Mouse (Mus musculus): ENCODE data around the gene Zfp770.
"Not testable (repeated sequence)": the region's sequence is repeated elsewhere in the genome, so short reads cannot be mapped to it uniquely, and the experiment has no call there.

The Zfp770 gene

DNA sequence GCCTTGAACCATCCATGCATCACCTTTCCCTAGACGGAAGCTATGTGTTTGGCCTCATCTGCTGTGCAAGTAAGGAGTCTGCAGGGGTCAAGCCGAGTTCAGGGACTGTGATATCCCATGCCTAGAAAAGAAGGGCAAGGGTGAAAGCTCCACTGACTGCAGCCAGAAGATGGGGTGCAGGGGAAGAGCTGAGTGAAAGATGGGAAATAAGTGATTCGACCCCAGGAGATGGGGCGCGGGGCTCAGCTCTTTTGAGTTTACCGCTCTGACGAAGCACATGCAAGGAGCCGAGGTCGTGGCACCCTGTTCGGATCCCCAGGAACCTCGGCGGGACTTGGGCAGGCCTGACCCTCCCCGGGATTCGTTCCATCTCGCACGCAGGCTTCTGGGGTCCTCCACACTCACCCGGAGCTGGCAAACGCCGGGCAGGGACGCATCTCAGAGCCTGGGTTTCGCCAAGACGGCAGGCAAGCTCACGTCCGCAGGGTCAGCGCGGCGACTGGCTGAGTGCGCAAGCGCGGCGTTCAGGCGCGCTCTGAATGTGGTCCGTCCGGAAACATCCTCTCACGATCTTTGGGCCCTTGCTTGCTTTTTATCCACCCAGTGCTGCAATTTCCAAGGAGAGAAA is at the start of gene Zfp770:
Zfp770 (minus strand) TSS at position 538 of the 628 bp plus-strand sequence.
- DNase-seq (ENCODE audit: low spot score in 2 of 2): peak; percentile 75 to 77

DNA sequence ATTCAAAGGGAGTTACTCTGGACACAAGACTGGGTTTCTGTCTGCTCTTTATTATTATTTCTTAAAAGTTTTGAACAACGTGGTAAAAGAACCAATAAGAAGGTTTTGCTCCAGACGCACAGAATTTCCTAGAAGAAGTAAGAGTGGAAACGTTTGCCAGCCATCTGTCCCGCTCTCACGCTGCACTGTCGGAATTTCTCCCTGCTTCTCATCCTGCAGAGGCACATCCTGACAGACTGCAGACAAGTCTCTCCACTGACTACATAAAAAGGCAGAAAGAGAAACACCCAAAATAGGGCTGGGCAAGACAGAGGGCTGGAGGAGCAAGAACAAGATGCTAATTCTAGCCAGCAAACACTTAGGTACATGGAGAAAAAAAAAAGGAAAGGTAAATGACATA is 48.2 kb upstream of the Zfp770 start:
- DNase-seq (ENCODE audit: low spot score in 2 of 2): no peak

DNA sequence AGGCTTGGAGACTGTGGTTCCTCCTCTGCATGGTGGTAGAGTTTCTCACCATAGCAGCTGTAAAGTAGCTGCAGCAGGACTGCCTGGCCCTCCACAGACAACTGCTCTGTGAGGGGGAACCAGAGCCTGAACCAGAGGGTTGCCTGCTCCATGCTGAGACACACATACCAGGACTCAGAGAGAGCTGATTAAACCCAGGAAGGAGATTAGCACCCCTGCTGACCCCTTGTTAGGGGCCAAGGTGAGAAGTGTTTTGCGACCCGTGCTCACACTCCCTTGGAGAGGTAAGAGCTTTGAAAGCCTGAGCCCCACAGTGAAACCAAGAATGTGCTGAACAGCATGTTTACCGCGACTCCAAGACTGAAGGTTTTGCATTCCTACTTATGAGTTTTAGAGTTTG is 36.4 kb upstream of the Zfp770 start:
- no peak for DNase-seq (ENCODE audit: low spot score in 2 of 2)

DNA sequence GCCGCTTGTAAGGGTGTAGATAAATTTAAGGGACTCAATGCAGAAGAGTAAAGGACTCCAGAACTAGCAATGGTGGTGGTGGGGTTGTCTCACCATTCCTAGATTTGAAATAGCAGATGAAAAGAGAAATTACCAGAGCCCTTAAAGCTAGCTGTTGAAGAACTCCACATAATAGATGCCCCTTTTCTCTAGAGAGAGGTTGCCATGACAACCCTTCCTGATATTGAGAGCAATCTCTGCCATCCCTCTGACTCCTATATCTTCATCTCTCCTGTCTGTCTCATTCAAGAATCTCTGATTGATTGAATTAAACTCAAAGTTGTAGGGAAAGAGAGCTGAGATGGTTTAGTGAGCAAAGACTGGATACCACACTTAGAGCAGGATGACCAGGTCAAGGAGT is 35.3 kb upstream of the Zfp770 start:
- no peak for DNase-seq (ENCODE audit: low spot score in 2 of 2)

DNA sequence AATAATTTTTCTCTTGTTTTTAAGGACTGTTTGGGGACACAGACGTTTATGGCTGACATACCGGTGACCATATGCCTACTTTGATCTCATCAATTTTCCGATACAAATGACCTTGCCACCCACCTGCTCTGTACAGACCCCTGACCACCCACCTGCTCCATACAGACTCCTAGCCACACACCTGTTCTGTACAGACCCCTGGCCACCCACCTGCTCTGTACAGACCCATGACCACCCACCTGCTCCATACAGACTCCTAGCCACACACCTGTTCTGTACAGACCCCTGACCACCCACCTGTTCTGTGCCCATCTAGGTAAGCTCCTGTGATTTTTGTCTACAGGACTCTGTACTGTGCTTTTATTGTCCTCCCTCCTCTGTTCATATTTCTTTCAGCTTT is 34.3 kb upstream of the Zfp770 start:
- no peak for DNase-seq (ENCODE audit: low spot score in 2 of 2)

DNA sequence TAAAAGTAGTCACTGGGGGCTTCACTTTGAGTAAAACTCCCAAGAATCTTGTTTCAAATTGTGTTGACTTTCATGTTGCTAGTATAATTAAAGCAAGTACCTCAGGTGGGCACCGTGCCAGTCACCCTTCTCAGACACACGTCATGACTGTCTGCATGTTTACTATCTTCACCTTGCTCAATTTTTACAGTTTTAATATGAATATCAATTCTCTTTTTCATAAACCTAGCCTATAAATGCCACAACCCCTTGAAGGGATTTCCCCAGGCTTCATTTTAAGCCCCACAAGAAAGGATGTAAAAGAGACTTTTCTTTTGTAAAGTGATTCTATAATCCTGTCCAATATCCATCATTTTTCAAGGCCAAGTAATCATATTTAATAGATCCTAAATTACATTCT is 30.0 kb upstream of the Zfp770 start:
- no peak for DNase-seq (ENCODE audit: low spot score in 2 of 2)

DNA sequence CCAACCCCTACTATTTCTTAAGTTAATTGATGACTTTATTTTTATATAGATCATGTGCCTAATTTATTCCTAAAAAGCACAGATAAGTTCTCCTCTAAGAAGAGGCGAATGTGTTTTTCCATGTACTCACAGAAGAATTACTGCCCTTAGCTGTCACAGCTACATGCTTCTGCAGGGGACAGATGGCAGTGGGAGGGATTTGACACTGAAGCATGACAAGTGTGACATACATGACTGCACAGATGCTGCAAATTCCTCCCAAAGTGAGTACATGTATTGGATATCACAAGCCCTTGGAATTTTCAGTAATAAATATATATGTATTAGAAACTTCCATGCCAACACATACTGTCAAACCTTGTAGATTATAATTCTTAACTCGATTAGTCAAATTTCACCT is 27.4 kb upstream of the Zfp770 start:
- no peak for DNase-seq (ENCODE audit: low spot score in 2 of 2)

DNA sequence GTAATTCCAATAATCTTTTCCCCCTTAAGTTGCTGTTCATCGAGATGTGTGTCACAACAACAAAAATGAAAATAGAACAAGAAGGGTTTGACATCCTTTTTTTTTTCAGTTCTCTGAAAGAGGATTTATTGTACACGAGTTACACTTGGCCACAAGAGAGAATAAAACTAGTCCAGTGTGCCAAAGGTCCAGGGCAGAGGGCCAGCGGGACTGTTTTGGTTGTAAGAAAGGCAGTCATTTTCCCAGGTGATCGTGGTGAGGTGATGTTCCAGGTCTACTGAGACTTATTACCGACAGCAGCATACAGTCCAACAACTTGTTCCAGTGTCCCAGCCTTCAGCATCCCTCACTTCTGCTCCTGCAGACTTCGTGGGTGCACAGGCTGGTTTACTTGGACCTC is 3.8 kb upstream of the Zfp770 start:
- no peak for DNase-seq (ENCODE audit: low spot score in 2 of 2)

DNA sequence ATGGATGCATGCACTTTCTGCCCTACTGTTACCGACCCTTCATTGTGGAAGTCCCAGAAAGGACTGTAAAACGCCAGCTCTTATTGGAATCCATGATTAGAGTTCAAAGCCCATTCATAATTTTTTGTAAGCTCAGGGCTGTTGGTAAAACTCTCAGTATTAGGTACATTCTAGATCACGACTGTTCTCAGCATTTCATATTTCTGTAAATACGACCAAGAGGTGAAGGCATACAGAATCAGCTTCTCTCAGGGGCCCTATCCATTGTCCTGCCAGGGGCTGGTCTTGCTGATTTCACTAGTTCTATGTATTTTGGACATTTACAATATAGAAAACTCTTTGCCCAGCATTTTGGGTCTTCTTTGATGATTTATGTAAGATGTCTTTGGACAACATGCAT is 305 bp upstream of the Zfp770 start:
- DNase-seq (ENCODE audit: low spot score in 2 of 2): no peak

DNA sequence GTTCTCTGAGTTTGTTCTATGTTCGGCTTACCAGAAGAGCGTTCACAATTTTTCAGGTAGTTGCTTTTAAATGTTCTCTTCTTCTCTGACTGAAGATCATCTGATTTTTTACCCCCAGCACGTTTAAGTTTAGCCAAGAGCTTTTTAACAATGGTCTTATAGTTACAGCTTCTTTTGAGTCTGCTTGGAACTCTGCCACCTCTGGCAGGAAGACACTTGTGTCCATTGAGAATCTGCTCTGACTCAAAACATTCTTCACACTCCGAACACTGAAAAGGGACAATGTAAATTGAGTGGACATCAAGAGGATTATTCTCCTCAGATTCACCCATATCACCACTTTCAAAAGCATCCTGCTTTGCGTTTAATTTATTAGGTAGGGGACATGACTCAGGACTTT is 4.8 kb downstream of the Zfp770 start:
- no peak for DNase-seq (ENCODE audit: low spot score in 2 of 2)

DNA sequence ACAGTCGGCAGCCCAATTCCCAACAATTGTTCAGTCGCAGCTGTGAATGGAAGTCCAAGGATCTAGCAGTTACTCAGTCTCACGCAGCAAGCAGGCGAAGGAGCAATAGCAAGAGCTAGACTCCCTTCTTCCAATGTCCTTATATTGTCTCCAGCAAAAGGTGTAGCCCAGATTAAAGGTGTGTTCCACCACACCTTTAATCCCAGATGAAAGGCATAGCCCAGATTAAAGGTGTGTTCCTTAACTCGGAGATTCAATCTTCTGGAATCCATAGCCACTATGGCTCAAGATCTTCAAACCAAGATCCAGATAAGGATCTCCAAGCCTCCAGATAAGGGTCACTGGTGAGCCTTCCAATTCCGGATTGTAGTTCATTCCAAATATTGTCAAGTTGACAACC is 14.3 kb downstream of the Zfp770 start, which contains the start of gene Aqr:
Aqr (minus strand) TSS at position 101 of the 400 bp plus-strand sequence.
- DNase-seq (ENCODE audit: low spot score in 2 of 2): not testable (repeated sequence)

DNA sequence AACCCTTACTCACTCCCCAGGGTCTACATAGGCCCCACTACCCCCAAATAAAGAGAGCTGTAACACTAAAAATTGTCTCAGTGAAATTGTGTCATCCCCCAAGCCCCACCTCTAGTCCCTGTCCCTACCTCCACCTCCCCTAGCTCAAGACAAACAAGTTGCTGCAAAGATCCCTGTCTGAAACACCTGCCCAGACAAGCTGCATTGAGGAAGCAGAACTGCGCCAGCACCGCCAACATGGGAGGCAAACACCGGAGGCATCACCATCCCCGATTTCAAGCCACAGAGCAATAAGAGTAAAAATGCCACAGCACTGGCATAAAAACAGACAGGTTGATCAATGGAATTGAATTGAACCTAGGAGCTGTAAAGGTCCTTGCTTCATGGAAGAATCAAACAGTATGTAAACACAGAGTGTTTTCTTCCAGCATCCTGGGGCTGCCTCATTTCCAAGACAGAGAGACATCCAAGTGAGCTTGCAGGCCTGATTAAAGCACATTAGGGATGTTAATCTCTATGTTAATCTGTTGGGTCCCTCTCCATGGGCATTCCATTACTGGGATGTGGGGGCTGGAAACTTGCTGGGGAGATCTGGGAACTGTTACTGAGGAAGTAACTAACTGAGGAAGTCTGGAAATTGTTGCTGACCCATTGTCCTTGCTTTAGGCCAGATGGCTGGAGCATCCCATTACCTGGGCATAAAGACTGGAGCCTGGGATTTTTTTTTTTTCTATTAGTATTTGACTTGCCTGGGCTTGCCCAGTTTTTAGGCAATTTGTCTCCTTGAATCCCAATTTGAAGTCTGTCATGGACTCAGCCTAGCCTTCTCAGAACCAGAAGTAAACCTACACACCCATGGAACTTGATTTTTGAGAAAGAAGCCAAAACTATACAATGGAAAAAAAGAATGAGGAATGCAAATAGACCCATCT is 23.2 kb downstream of the Zfp770 start:
- no peak for DNase-seq (ENCODE audit: low spot score in 2 of 2)

DNA sequence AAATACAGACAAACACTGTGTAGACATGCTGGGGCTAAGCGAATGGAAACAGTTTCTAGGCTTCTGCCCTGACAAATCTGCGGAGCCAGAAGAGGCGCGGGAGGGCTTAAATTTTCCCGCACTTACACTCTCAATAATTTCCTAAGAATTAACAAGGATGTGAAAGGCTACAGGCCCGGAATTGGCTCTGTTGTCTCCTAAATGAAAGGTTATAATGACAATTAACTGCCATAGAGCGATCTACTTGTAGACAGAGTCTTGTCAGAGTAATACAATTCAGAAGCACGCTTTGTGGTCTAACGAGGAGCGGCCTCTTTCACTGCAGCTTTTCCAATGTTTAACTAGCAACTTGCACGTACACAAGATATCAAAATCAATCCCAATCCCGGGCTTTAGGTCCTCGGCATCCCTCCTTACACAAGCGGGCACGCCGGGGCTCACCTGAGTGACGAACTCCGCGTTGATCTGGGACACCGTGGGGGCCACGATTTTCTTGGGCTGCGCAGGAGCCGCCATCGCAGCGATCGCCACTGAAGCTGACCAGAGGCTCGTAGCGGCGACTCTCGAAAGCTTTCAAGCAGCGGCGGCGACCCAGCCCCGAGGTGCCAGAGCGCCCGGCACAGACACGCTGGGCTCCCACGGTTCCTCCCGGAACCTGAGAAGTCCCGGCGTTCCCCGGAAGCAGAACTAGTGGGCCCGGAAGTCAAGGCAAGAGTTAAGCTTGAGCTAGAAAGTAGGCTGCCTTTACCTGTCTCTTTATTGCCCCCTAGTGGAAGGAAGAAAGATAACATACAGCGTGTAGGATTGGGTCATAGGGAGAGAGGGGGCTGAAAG is 26.4 kb downstream of the Zfp770 start:
- peak; percentile 84 for DNase-seq (ENCODE audit: low spot score in 2 of 2)

DNA sequence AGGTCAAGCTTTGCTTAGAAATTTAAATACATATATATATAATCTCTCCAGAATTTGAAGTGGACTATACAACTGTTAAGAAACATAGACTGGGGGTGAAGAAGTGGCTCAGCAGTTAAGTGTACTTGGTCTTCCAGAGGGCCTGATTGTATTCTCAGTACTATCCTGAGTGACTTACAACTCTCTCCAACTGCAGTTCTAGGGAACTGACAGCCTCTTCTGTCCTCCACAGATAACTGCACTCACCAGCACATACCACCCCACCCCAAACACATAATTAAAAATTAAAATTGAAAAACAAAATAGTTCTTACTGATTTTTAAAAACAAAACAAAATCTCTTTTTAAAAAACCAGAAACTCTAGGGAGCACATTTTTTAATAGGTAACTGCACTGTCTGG is 28.0 kb downstream of the Zfp770 start:
- no peak for DNase-seq (ENCODE audit: low spot score in 2 of 2)

DNA sequence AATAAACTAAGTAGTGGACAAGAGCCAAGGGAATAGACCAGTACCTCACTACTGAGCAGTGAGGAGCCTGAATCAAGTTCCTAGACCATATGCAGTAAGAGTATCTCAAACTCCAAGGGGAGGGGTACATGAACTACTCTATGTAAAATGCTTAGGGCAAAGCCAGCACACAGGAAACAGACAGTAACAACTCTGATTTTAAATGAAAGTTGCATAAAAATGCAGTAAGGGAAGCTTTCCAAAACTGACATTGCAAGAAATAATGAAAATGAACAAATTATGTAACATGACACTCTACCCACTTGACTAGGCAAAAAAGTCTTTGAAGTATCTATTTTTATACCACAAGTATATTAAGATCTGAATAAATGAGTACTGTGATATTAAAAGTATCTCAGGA is 33.4 kb downstream of the Zfp770 start:
- DNase-seq (ENCODE audit: low spot score in 2 of 2): no peak

DNA sequence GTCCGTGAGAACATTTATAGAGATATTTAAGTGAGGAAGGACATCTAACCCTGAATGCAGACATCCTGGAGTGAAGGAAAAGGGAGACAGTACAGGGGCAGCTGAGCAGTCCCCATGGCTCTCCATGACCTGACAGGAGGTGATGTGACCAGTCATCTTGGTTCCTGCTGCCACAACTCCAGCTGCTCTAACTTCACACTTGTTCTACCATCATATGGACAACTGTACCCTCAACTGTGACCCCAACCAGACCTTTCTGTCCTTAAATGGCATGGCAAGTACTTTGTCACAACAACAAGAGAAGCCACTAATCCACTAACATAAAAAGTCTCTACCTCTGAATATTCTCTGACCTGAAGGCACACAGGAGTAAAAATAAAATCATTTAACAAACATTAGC is 39.3 kb downstream of the Zfp770 start:
- no peak for DNase-seq (ENCODE audit: low spot score in 2 of 2)

DNA sequence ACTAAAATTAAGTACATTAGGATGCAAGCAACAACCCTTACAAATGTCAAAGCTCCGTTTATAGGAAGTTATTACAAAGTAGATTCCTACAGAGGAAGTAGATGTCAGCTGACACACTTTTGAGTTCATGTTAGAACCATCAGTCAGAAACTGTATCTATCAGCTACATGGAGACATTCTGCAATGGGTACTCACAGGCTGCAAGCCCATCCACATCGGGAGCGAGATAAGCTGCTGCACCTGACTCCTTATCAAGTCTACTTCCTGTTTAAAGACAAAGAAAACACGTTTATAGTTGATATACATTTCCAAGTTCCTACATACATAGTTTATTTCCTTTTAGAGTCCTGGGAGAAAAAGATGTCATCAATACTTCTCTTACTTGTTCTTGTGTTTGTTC is 43.9 kb downstream of the Zfp770 start:
- DNase-seq (ENCODE audit: low spot score in 2 of 2): no peak

DNA sequence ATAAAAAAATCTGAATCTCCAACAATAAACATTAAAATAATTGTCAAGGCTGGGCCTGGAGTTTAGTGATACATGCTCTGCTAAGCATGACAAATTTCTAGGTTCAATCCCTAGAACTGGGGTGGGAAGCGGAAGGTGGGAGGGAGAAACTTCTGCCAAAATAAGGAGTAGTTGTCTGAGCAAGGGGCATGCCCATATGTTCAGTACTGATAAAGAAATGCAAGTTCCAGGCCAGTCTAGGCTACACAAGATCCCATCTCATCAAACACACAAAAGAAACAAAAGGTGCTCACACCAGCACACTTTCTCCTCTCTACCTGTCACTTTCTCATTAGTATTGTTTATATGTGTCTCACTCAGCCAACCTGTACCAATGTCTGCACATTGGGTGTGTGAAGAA is 44.6 kb downstream of the Zfp770 start:
- no peak for DNase-seq (ENCODE audit: low spot score in 2 of 2)

DNA sequence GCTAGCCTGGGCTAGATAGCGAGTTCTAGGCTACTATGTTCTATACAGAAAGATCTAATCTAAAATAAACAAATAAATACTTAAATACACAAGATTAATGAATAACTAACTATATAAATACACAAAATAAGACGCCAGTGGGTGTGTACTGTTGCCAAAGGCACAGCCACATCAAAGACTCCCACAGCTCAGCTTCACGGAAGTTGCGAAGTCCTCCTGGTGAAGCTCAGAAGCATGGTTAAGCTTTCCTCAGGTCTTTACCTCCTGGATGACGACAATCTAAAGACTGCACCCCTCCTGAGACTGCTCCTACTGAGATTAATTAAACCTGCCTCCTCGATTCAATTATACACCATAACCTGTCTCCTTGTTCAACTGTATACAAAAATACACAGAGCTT is 48.0 kb downstream of the Zfp770 start:
- DNase-seq (ENCODE audit: low spot score in 2 of 2): no peak

DNA sequence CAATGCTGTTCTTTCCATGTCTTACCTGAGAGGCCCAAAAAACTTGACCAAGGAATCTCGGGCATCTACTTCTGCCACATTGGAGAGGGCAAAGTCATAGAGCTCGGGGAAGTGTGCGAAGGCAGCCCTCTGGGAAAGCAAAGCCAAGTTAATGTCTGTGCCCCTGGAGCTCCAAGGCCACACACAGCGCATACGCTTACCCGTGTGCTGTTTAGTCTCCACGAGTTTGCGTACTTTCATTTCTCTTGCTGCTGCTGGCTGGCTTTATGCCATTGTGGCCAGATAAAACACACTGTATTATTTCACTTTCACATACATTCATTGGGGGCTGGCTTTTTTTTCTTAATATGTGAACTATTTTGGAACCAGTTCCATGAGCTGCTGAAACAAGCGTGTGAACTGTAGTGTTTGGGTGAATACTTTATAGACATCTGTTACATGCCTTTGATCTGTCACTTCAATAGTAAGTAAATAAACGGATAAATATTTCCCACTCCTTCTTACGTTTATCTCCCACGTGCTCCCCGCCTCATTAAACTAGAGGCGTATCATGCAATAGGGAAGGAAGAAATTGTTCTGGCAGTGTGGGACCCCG is 54.3 kb downstream of the Zfp770 start:
- no peak for DNase-seq (ENCODE audit: low spot score in 2 of 2)

DNA sequence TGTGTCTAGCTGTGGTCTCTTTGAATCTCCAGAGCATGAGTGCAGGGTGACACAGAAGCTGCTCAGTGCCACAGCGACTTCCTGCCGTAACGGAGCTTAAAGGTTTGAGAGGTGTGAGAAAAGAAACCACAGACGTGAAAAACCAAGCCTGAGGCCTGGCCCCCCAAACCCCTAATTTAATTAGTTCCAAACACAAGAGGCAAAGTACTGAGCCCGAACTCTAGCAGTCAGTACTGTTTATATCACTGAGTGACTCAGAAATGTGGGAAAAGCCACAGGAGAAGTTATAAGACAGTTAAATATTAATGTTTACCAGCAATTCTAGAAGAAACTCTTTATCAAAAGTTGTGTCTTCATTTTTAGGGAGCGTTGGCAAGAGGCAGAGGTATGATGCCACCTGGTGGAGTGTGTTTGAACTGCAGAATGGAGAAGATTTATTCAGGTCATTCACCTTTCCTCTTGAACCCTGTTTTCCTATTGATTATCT is 55.9 kb downstream of the Zfp770 start:
- DNase-seq (ENCODE audit: low spot score in 2 of 2): peak in 1 of 2 experiments; percentile 10

DNA sequence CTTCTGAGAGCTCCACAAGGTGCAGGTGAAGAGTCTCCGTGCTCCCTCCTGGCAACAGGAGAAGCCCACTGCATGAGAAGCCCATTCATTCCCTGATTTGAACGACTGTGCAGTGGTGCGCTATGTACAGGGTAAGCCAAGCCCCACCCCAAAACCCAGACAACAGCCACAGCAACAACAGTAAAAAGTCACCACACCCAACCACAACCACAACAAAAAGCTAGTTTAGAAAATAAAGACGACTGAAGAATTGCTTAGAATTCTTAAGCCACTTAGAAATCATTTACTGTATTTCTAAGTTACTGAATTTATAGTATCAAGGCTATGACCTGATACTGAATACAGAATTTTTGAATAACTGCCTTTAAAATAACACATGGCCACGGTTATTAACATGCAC is 56.4 kb downstream of the Zfp770 start:
- no peak for DNase-seq (ENCODE audit: low spot score in 2 of 2)

Data from heart, adult 9 months (tissue).